Mouse (Mus musculus) small intestine, adult 2 months (tissue): ENCODE data around the gene Gtf2a1.

ENCODE experiments used
- CTCF ChIP-seq: fragments of 200-500 bp; IDR thresholded peaks from 2 replicates; pipeline ENCODE4 v1.5.1; 2012; ENCODE audit warnings: low read depth, mild to moderate bottlenecking, control low read depth, inconsistent platforms, low read length, moderate library complexity, mixed read lengths; ENCODE audit not compliant: insufficient replicate concordance, insufficient read length; ENCODE audit errors: extremely low read depth
- POLR2A ChIP-seq: fragments of 200-500 bp; IDR thresholded peaks from 2 replicates; pipeline ENCODE4 v1.6.1; 2012; ENCODE audit warnings: low read depth, mild to moderate bottlenecking, control low read depth, inconsistent platforms, low read length, moderate library complexity

GRCm38 (mm10) chr12:91592128-91592527 is 1.8 kb upstream of the Gtf2a1 start:
- TF ChIP-seq POLR2A = no peak
- no peak for TF ChIP-seq CTCF
